Mouse (Mus musculus): Measurements from ENCODE around the gene Vav3. TPM values are rescaled to one million over a fixed set of nuclear protein-coding genes. Genes with fewer than 3 reads are reported as not detected.

The Vav3 gene
- polyA plus RNA-seq, 1 experiment from 2014 or later, result 19.7 TPM

GRCm38 (mm10) chr3:109537686-109538085, 197.2 kb downstream of the Vav3 start:
- Histone ChIP-seq H3K4me2 (ENCODE audit: low read depth, low read length) (no peak overlapping the region), H3K4me1 (ENCODE audit: control insufficient read depth, insufficient read depth, low read length) (no peaks in the 10 kb centered on the region), H3K27me3 (replicated peaks; ENCODE audit: control insufficient read depth, insufficient read depth, low read length) (no peaks in the 10 kb centered on the region), H3K4me3 (ENCODE audit: low read depth, low read length) (no peak overlapping the region), H3K9me3 (ENCODE audit: control insufficient read depth, low read length) (no peaks in the 10 kb centered on the region), H3K27ac (replicated peaks; ENCODE audit: low read depth, low read length) (no peak overlapping the region), H3K36me3 (ENCODE audit: control insufficient read depth, insufficient read depth, low read length) (no peaks in the 10 kb centered on the region), H3K9ac (ENCODE audit: low read depth, low read length) (no peak overlapping the region)
- 65% methylated on average over 3 of the region's 3 CpGs for WGBS
- ATAC-seq (ENCODE audit: low read depth) (peak; percentile 30; the same call in 1 of the 2 replicates), DNase-seq (ENCODE audit: low spot score) (peak; percentile 28)

DNA sequence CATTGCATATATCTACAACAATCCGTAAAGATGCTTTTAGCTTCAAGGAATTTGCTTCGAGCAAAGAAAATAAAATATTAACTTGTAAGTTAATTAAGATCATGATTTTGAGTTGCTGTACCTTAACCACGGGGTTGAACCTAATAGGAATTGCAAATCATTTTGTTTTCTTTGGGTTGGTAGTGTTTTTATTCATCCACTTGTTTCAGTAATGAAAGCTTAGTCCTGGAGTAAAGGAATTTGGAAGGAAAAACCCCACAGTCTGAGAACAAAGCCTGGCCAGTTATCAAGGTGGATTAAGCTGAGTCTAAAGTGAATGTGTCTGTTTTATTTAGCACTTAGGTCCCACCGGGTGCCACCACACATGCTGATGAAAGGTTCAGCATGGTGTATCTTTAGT, 199.6 kb downstream of the Vav3 start:
- Histone ChIP-seq H3K4me1 (ENCODE audit: control insufficient read depth, insufficient read depth, low read length) (no peaks in the 10 kb centered on the region), H3K4me3 (ENCODE audit: low read depth, low read length) (no peak overlapping the region), H3K9me3 (ENCODE audit: control insufficient read depth, low read length) (no peaks in the 10 kb centered on the region), H3K27me3 (replicated peaks; ENCODE audit: control insufficient read depth, insufficient read depth, low read length) (no peaks in the 10 kb centered on the region), H3K9ac (ENCODE audit: low read depth, low read length) (no peak overlapping the region), H3K4me2 (ENCODE audit: low read depth, low read length) (no peak overlapping the region), H3K36me3 (ENCODE audit: control insufficient read depth, insufficient read depth, low read length) (no peaks in the 10 kb centered on the region), H3K27ac (replicated peaks; ENCODE audit: low read depth, low read length) (no peak overlapping the region)
- ATAC-seq (ENCODE audit: low read depth) (no peak), DNase-seq (ENCODE audit: low spot score) (no peak)
- 50% methylated on average over 4 of the region's 4 CpGs for WGBS

GRCm38 (mm10) chr3:109544476-109545221, 204.2 kb downstream of the Vav3 start:
- Histone ChIP-seq H3K27ac (replicated peaks; ENCODE audit: low read depth, low read length) (no peak overlapping the region), H3K27me3 (replicated peaks; ENCODE audit: control insufficient read depth, insufficient read depth, low read length) (no peaks in the 10 kb centered on the region), H3K4me1 (ENCODE audit: control insufficient read depth, insufficient read depth, low read length) (no peaks in the 10 kb centered on the region), H3K9me3 (ENCODE audit: control insufficient read depth, low read length) (no peaks in the 10 kb centered on the region), H3K4me3 (ENCODE audit: low read depth, low read length) (no peak overlapping the region), H3K4me2 (ENCODE audit: low read depth, low read length) (no peak overlapping the region), H3K36me3 (ENCODE audit: control insufficient read depth, insufficient read depth, low read length) (no peaks in the 10 kb centered on the region), H3K9ac (ENCODE audit: low read depth, low read length) (no peak overlapping the region)
- WGBS, result 66% methylated on average over 7 of the region's 7 CpGs
- no peak for DNase-seq (ENCODE audit: low spot score)
- ATAC-seq (ENCODE audit: low read depth), result no peak

- no peak overlapping the region for H3K27ac ChIP-seq (replicated peaks; ENCODE audit: low read depth, low read length)
- H3K4me3 ChIP-seq (ENCODE audit: low read depth, low read length), result no peak overlapping the region
- no peaks in the 10 kb centered on the region for H3K36me3 ChIP-seq (ENCODE audit: control insufficient read depth, insufficient read depth, low read length)
- WGBS, result 52% methylated on average over 2 of the region's 2 CpGs
- H3K9ac ChIP-seq (ENCODE audit: low read depth, low read length), result no peak overlapping the region
- DNase-seq (ENCODE audit: low spot score), result no peak
- no peak for ATAC-seq (ENCODE audit: low read depth)
- H3K9me3 ChIP-seq (ENCODE audit: control insufficient read depth, low read length), result no peaks in the 10 kb centered on the region
- no peaks in the 10 kb centered on the region for H3K27me3 ChIP-seq (replicated peaks; ENCODE audit: control insufficient read depth, insufficient read depth, low read length)
- no peak overlapping the region for H3K4me2 ChIP-seq (ENCODE audit: low read depth, low read length)
- H3K4me1 ChIP-seq (ENCODE audit: control insufficient read depth, insufficient read depth, low read length), result no peaks in the 10 kb centered on the region
These were observed 216.9 kb downstream of the Vav3 start for GRCm38 (mm10) chr3:109557329-109557728.

DNA sequence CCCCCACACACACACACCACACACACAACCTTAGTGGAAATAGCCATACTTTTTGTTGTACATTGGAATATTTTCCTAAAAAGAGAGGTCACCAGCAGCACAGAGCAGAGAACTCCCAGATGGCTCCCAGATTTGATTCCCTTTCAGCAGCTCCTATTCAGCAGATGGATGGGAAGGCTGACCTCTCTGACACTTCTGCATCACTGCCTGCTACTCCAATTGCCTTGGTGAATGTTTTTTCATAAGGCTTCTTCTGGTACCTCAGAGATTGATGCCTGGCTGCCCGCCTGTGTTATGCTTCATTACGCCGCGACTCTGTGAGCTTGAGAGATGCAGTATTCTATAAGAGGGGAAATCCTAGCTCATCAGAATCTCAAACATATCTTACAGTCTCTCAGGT, 220.8 kb downstream of the Vav3 start:
- Histone ChIP-seq H3K4me2 (ENCODE audit: low read depth, low read length) (no peak overlapping the region), H3K4me3 (ENCODE audit: low read depth, low read length) (no peak overlapping the region), H3K27me3 (replicated peaks; ENCODE audit: control insufficient read depth, insufficient read depth, low read length) (no peaks in the 10 kb centered on the region), H3K9ac (ENCODE audit: low read depth, low read length) (no peak overlapping the region), H3K36me3 (ENCODE audit: control insufficient read depth, insufficient read depth, low read length) (no peaks in the 10 kb centered on the region), H3K9me3 (ENCODE audit: control insufficient read depth, low read length) (no peaks in the 10 kb centered on the region), H3K27ac (replicated peaks; ENCODE audit: low read depth, low read length) (no peak overlapping the region), H3K4me1 (ENCODE audit: control insufficient read depth, insufficient read depth, low read length) (no peaks in the 10 kb centered on the region)
- no peak for ATAC-seq (ENCODE audit: low read depth)
- DNase-seq (ENCODE audit: low spot score), result peak; percentile 29
- WGBS, result 64% methylated on average over 4 of the region's 4 CpGs

- WGBS, result 69% methylated on average over 7 of the region's 7 CpGs
- no peak overlapping the region for H3K27ac ChIP-seq (replicated peaks; ENCODE audit: low read depth, low read length)
- H3K4me1 ChIP-seq (ENCODE audit: control insufficient read depth, insufficient read depth, low read length), result no peaks in the 10 kb centered on the region
- H3K9me3 ChIP-seq (ENCODE audit: control insufficient read depth, low read length), result no peaks in the 10 kb centered on the region
- no peak for DNase-seq (ENCODE audit: low spot score)
- H3K4me3 ChIP-seq (ENCODE audit: low read depth, low read length), result no peak overlapping the region
- no peak overlapping the region for H3K9ac ChIP-seq (ENCODE audit: low read depth, low read length)
- no peaks in the 10 kb centered on the region for H3K36me3 ChIP-seq (ENCODE audit: control insufficient read depth, insufficient read depth, low read length)
- H3K27me3 ChIP-seq (replicated peaks; ENCODE audit: control insufficient read depth, insufficient read depth, low read length), result no peaks in the 10 kb centered on the region
- no peak for ATAC-seq (ENCODE audit: low read depth)
- no peak overlapping the region for H3K4me2 ChIP-seq (ENCODE audit: low read depth, low read length)
These were observed 221.3 kb downstream of the Vav3 start for GRCm38 (mm10) chr3:109561776-109562175.

DNA sequence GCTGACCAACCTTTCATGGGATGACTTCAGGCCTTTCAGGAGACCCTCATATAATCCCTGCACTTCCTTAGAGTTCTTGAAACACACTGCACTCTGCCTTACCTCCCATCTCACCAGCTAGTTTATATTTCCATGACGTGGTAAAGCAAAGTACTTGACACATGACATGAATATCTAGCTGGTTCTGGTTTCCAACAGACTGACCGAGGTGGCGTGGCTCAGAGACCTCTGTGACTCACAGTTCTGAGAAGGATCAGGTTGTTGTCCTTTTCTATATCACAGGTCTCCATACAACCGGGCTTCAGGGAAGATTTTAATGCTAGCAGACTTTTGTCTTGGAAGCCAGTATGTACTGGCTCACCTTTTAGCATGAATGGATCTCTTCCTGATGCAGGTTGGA, 221.8 kb downstream of the Vav3 start:
- H3K27ac ChIP-seq (replicated peaks; ENCODE audit: low read depth, low read length), result no peak overlapping the region
- no peaks in the 10 kb centered on the region for H3K36me3 ChIP-seq (ENCODE audit: control insufficient read depth, insufficient read depth, low read length)
- H3K4me3 ChIP-seq (ENCODE audit: low read depth, low read length), result no peak overlapping the region
- H3K4me2 ChIP-seq (ENCODE audit: low read depth, low read length), result no peak overlapping the region
- no peaks in the 10 kb centered on the region for H3K4me1 ChIP-seq (ENCODE audit: control insufficient read depth, insufficient read depth, low read length)
- no peaks in the 10 kb centered on the region for H3K9me3 ChIP-seq (ENCODE audit: control insufficient read depth, low read length)
- no peaks in the 10 kb centered on the region for H3K27me3 ChIP-seq (replicated peaks; ENCODE audit: control insufficient read depth, insufficient read depth, low read length)
- H3K9ac ChIP-seq (ENCODE audit: low read depth, low read length), result no peak overlapping the region
- no peak for ATAC-seq (ENCODE audit: low read depth)
- 93% methylated on average over 4 of the region's 4 CpGs for WGBS
- no peak for DNase-seq (ENCODE audit: low spot score)

- no peak overlapping the region for H3K4me3 ChIP-seq (ENCODE audit: low read depth, low read length)
- H3K36me3 ChIP-seq (ENCODE audit: control insufficient read depth, insufficient read depth, low read length), result no peaks in the 10 kb centered on the region
- no peaks in the 10 kb centered on the region for H3K9me3 ChIP-seq (ENCODE audit: control insufficient read depth, low read length)
- no peak overlapping the region for H3K27ac ChIP-seq (replicated peaks; ENCODE audit: low read depth, low read length)
- no peaks in the 10 kb centered on the region for H3K4me1 ChIP-seq (ENCODE audit: control insufficient read depth, insufficient read depth, low read length)
- no peak overlapping the region for H3K4me2 ChIP-seq (ENCODE audit: low read depth, low read length)
- 85% methylated on average over 2 of the region's 2 CpGs for WGBS
- DNase-seq (ENCODE audit: low spot score) (no peak), ATAC-seq (ENCODE audit: low read depth) (no peak)
- no peaks in the 10 kb centered on the region for H3K27me3 ChIP-seq (replicated peaks; ENCODE audit: control insufficient read depth, insufficient read depth, low read length)
- H3K9ac ChIP-seq (ENCODE audit: low read depth, low read length), result no peak overlapping the region
These were observed 224.0 kb downstream of the Vav3 start for GRCm38 (mm10) chr3:109564443-109564842.

Measured in embryonic facial prominence, embryonic 14.5 days (tissue).